Mouse (Mus musculus): ENCODE data around the gene Gm10392.

- TF ChIP-seq CTCF (IDR thresholded peaks at IDR 0.05; ENCODE audit: borderline replicate concordance, extremely low read depth, insufficient read depth, insufficient read length) (no peak), POLR2A (IDR thresholded peaks at IDR 0.05; ENCODE audit: borderline replicate concordance, extremely low read depth, insufficient read depth, insufficient read length, poor library complexity, severe bottlenecking) (no peak)
Observed at GRCm38 (mm10) chr11:77518051-77518798, 773 bp downstream of the Gm10392 start.
